Mouse (Mus musculus): ENCODE results near the gene Smagp. TPM values are rescaled to one million over a fixed set of nuclear protein-coding genes. Genes with fewer than 3 reads are reported as not detected.

Smagp gene
- total and polyA plus RNA-seq, 3 experiments = 0.55 to 7.0 (median 3.2) TPM

GRCm38 (mm10) chr15:100642451-100642850 lies 5.7 kb upstream of the Smagp start:
- H3K4me2 ChIP-seq (ENCODE audit: insufficient read depth, low read depth, poor library complexity, severe bottlenecking) = no peak overlapping the region
- H3K9ac ChIP-seq (ENCODE audit: insufficient read depth, low read depth) = no peak overlapping the region
- peaks cover 61 to 76% of the 10 kb centered on the region in 2 experiments for H3K36me3 ChIP-seq (replicated peaks in 1 of 2; ENCODE audit: control insufficient read depth in 1 of 2, insufficient read depth in 1 of 2, low read length in 1 of 2)
- DNase-seq (ENCODE audit: extremely low read depth) = no peak
- in situ Hi-C loops (cut with MboI; ENCODE audit: low pct_ligation_motif_present, low pct_unique_long_range_greater_than_20kb, low sequenced_read_pairs) (no loop called here), dilution Hi-C loops (cut with MboI; ENCODE audit: extremely low pct_ligation_motif_present, extremely low pct_unique_long_range_greater_than_20kb, low sequenced_read_pairs) (no loop called here)
- H3K4me3 ChIP-seq (replicated peaks in 1 of 3; ENCODE audit: low read depth in 2 of 3, low read length in 2 of 3, poor library complexity in 1 of 3) = no peak overlapping the region
- H3K27ac ChIP-seq (ENCODE audit: insufficient read depth, low read depth) = no peak overlapping the region
- H3K9me3 ChIP-seq (replicated peaks; ENCODE audit: low read length) = no peaks in the 10 kb centered on the region
- peaks cover 8 to 24% of the 10 kb centered on the region in 2 experiments for H3K4me1 ChIP-seq (ENCODE audit: control insufficient read depth in 1 of 2, insufficient read depth in 2 of 2)
- no peaks in the 10 kb centered on the region for H3K27me3 ChIP-seq (replicated peaks)
- no peaks in the 10 kb centered on the region for H3K79me2 ChIP-seq (replicated peaks; ENCODE audit: control insufficient read depth, extremely low read depth, insufficient read depth, poor library complexity, severe bottlenecking)
- TF ChIP-seq ZKSCAN1 (IDR thresholded peaks at IDR 0.05; ENCODE audit: borderline replicate concordance, low read depth, low read length) = no peak
- no peak for TF ChIP-seq JUN (IDR thresholded peaks at IDR 0.05; ENCODE audit: insufficient read depth, low read depth, low read length)
- TF ChIP-seq POLR2AphosphoS2 (IDR thresholded peaks at IDR 0.05; ENCODE audit: low read depth, low read length) = no peak

- Histone ChIP-seq H3K4me2 (ENCODE audit: insufficient read depth, low read depth, poor library complexity, severe bottlenecking) (no peak overlapping the region), H3K27me3 (replicated peaks) (peaks cover 1% of the 10 kb centered on the region), H3K4me1 (ENCODE audit: control insufficient read depth in 1 of 2, insufficient read depth in 2 of 2) (peaks cover 8 to 31% of the 10 kb centered on the region in 2 experiments), H3K4me3 (replicated peaks in 1 of 3; ENCODE audit: low read depth in 2 of 3, low read length in 2 of 3, poor library complexity in 1 of 3) (no peak overlapping the region), H3K36me3 (replicated peaks in 1 of 2; ENCODE audit: control insufficient read depth in 1 of 2, insufficient read depth in 1 of 2, low read length in 1 of 2) (peaks cover 56 to 70% of the 10 kb centered on the region in 2 experiments), H3K79me2 (replicated peaks; ENCODE audit: control insufficient read depth, extremely low read depth, insufficient read depth, poor library complexity, severe bottlenecking) (no peaks in the 10 kb centered on the region), H3K9ac (ENCODE audit: insufficient read depth, low read depth) (no peak overlapping the region), H3K27ac (ENCODE audit: insufficient read depth, low read depth) (no peak overlapping the region), H3K9me3 (replicated peaks; ENCODE audit: low read length) (no peaks in the 10 kb centered on the region)
- dilution Hi-C loops (cut with MboI; ENCODE audit: extremely low pct_ligation_motif_present, extremely low pct_unique_long_range_greater_than_20kb, low sequenced_read_pairs) (no loop called here), in situ Hi-C loops (cut with MboI; ENCODE audit: low pct_ligation_motif_present, low pct_unique_long_range_greater_than_20kb, low sequenced_read_pairs) (no loop called here)
- no peak for DNase-seq (ENCODE audit: extremely low read depth)
- TF ChIP-seq RCOR1 (conservative IDR thresholded peaks at IDR 0.05; ENCODE audit: low read depth, low read length) = no peak
- TF ChIP-seq NRF1 (IDR thresholded peaks at IDR 0.05; ENCODE audit: low read depth, low read length) = no peak
- no peak for TF ChIP-seq CHD2 (IDR thresholded peaks at IDR 0.05; ENCODE audit: low read length)
- no peak for TF ChIP-seq BHLHE40 (IDR thresholded peaks at IDR 0.05; ENCODE audit: low read depth, low read length)
- TF ChIP-seq MAZ (IDR thresholded peaks at IDR 0.05; ENCODE audit: low read depth, low read length) = no peak
- TF ChIP-seq RAD21 (IDR thresholded peaks at IDR 0.05; ENCODE audit: low read depth, low read length) = no peak
- no peak for TF ChIP-seq IRF4 (IDR thresholded peaks at IDR 0.05; ENCODE audit: low read depth, low read length)
- no peak for TF ChIP-seq MXI1 (IDR thresholded peaks at IDR 0.05; ENCODE audit: low read depth, low read length)
- TF ChIP-seq ZKSCAN1 (IDR thresholded peaks at IDR 0.05; ENCODE audit: borderline replicate concordance, low read depth, low read length) = no peak
- TF ChIP-seq SIN3A (IDR thresholded peaks at IDR 0.05; ENCODE audit: low read length) = no peak
- TF ChIP-seq NELFE (IDR thresholded peaks at IDR 0.05; ENCODE audit: low read depth, low read length) = no peak
- no peak for TF ChIP-seq MAX (IDR thresholded peaks at IDR 0.05; ENCODE audit: low read length)
- TF ChIP-seq ELF1 (IDR thresholded peaks at IDR 0.05; ENCODE audit: low read depth, low read length) = no peak
- no peak for TF ChIP-seq MEF2A (IDR thresholded peaks at IDR 0.05; ENCODE audit: borderline replicate concordance, low read depth, low read length)
- TF ChIP-seq SMC3 (IDR thresholded peaks at IDR 0.05; ENCODE audit: low read depth, low read length) = no peak
- TF ChIP-seq TCF12 (IDR thresholded peaks at IDR 0.05; ENCODE audit: low read depth, low read length) = no peak
- no peak for TF ChIP-seq ETS1 (conservative IDR thresholded peaks at IDR 0.05; ENCODE audit: low read depth, low read length)
- no peak for TF ChIP-seq USF2 (conservative IDR thresholded peaks at IDR 0.05; ENCODE audit: low read depth, low read length)
- no peak for TF ChIP-seq EP300 (IDR thresholded peaks at IDR 0.05; ENCODE audit: low read length)
- TF ChIP-seq USF1 (IDR thresholded peaks at IDR 0.05; ENCODE audit: low read depth, low read length) = no peak
These were observed 4.6 kb upstream of the Smagp start for GRCm38 (mm10) chr15:100641226-100641810.
